Mouse (Mus musculus) brain, embryonic 14.5 days (tissue): ENCODE data around the gene Gm45717. TPM values are rescaled to one million over a fixed set of nuclear protein-coding genes. Genes with fewer than 3 reads are reported as not detected.

Source experiments
- DNase-seq: peaks from one replicate; pipeline ENCODE4 v3.0.0-alpha.2; 2011; ENCODE audit warnings: low read depth
- CTCF ChIP-seq: fragments of 200-500 bp; IDR thresholded peaks from 2 replicates; pipeline ENCODE4 v1.5.1; 2012; ENCODE audit warnings: inconsistent platforms, mild to moderate bottlenecking, moderate library complexity, borderline replicate concordance; ENCODE audit not compliant: insufficient read depth, insufficient read length; ENCODE audit errors: extremely low read depth
- POLR2A ChIP-seq: fragments of 200-500 bp; IDR thresholded peaks from 2 replicates; pipeline ENCODE4 v1.6.1; 2012; ENCODE audit warnings: mild to moderate bottlenecking, inconsistent platforms, borderline replicate concordance; ENCODE audit not compliant: poor library complexity, insufficient read depth, insufficient read length, severe bottlenecking; ENCODE audit errors: extremely low read depth
- polyA plus RNA-seq: library from polyadenylated mRNA; depleted of rRNA; stranded (reverse); fragments of >200 nt; gene quantifications from 2 replicates; pipeline ENCODE4 v1.2.3, GENCODE M21; 2012

Gm45717 gene
- polyA plus RNA-seq, 1 experiment = not detected

GRCm38 (mm10) chr7:140939669-140940171 lies 16.0 kb downstream of the Gm45717 start:
- DNase-seq = peak; percentile 40

GRCm38 (mm10) chr7:140938896-140939295 lies 16.8 kb downstream of the Gm45717 start:
- TF ChIP-seq POLR2A (no peak), CTCF (no peak)
- DNase-seq = no peak

More at GRCm38 (mm10) chr7:140939669-140940171, 16.0 kb downstream of the Gm45717 start:
- TF ChIP-seq CTCF (no peak), POLR2A (no peak)

GRCm38 (mm10) chr7:140938436-140938835 lies 17.3 kb downstream of the Gm45717 start:
- DNase-seq = no peak
- TF ChIP-seq POLR2A (no peak), CTCF (peak; percentile 26; the same call in 1 of the 2 replicates)

- no peak for TF ChIP-seq POLR2A
- TF ChIP-seq CTCF = no peak
These were observed 28.6 kb downstream of the Gm45717 start for GRCm38 (mm10) chr7:140927181-140927580.

GRCm38 (mm10) chr7:140923070-140923775 lies 32.5 kb downstream of the Gm45717 start:
- DNase-seq = no peak
- TF ChIP-seq CTCF (no peak), POLR2A (no peak)

More at GRCm38 (mm10) chr7:140927181-140927580, 28.6 kb downstream of the Gm45717 start:
- DNase-seq = no peak

GRCm38 (mm10) chr7:140922398-140923069 lies 33.2 kb downstream of the Gm45717 start:
- TF ChIP-seq CTCF = no peak
- no peak for TF ChIP-seq POLR2A
- DNase-seq = peak; percentile 68

- DNase-seq = no peak
- TF ChIP-seq POLR2A (no peak), CTCF (no peak)
These were observed 34.3 kb downstream of the Gm45717 start for GRCm38 (mm10) chr7:140921225-140921975.

- TF ChIP-seq POLR2A = no peak
- DNase-seq = no peak
These were observed 35.2 kb downstream of the Gm45717 start, which contains the start of gene Nlrp6 for GRCm38 (mm10) chr7:140920418-140921029. Gene Nlrp6 (plus strand): TSS chr7:140920902.

GRCm38 (mm10) chr7:140919911-140920310 lies 35.8 kb downstream of the Gm45717 start:
- no peak for TF ChIP-seq CTCF
- no peak for DNase-seq

GRCm38 (mm10) chr7:140914031-140914690 lies 41.6 kb downstream of the Gm45717 start:
- no peak for TF ChIP-seq CTCF
- no peak for TF ChIP-seq POLR2A
- no peak for DNase-seq
